Comparison of ENCODE assay signal across 18 mouse cellular contexts in the genomic region with DNA sequence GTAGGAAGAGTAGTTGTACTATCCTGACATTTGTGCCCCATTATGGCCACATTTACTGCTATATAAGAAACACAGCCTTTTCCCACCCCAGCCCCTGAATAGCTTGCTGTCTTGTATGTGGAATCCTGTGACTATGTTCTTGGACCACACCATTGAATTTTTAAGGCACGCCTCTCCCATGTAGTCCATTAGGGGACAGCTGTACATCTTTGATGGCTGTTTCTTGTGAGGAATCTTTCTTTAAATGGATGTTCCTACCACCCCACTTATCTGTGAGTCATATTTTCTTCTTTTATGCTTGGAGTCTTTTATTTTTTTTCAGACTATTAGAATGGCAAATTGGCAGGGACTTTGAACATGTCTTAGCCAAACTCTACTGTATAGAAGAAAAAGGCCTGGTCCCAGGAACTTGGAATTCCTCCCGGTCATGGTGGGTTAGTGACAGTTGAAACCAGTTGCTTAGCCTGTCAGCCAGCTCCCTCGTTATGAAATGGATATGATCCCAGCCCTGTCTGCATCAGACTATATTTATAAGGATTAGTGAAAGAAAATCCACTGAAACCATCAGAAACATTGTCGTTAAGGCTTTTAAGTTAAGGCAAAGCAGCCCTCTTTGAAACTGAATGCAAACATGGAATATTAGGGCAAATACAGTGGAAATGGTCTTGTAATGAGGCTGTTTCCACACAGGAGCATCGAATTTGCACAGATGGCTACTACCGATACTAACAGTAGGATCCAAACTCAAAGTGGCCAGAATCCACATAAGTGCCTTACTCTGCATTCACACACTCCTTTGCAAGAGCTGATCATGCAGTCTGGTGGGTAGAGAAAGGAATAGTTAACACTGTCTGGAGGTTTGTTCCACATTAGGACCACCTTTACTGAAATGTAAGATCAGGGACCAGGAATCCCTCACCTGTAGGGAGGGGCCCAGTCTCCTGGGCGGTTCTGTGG. TPM values are rescaled to one million over a fixed set of nuclear protein-coding genes. Genes with fewer than 3 reads are reported as not detected.
A peak's percentile ranks its signal among the peaks of the same experiment; 100 is the strongest.
DNase-seq lines count a peak whose midpoint lies in the region; ATAC-seq and TF ChIP-seq lines count a peak whose summit lies in the region.
"Had no signal": no experiment of that assay in that cellular context is flagged by ENCODE, and none has a peak within 500 bp of the region (broad histone marks: within the 10 kb centered on the region; RNA-seq: fewer than 3 reads in every experiment).

No protein-coding gene starts in this region.

- H3K27ac ChIP-seq in forebrain, embryonic 15.5 days (replicated peaks), result peak overlapping the region; percentile 49
- H3K27ac ChIP-seq in forebrain, embryonic 11.5 days (ENCODE audit: low read depth, low read length), result no peak overlapping the region
- peak overlapping the region; percentile 47; the same call in 1 of the 2 replicates for H3K27ac ChIP-seq in left cerebral cortex, adult 2 months
- H3K27ac ChIP-seq in embryonic facial prominence, embryonic 15.5 days (replicated peaks), result peak overlapping the region; percentile 49
- H3K27ac ChIP-seq: embryonic facial prominence, embryonic 12.5 days; heart, embryonic 15.5 days; liver, embryonic 15.5 days had no signal

- intact Hi-C loops in left cerebral cortex, adult 2 months (cut with DNase I), result no loop called here
- intact Hi-C loops in left cerebral cortex, postnatal 14 days (cut with DNase I), result no loop called here

- TF ChIP-seq CTCF in left cerebral cortex, adult 2 months (IDR thresholded peaks at IDR 0.05), result no peak

- no peaks in the 10 kb centered on the region for H3K27me3 ChIP-seq in forebrain, embryonic 15.5 days
- H3K27me3 ChIP-seq in forebrain, embryonic 11.5 days (ENCODE audit: control insufficient read depth, insufficient read depth, low read length), result no peaks in the 10 kb centered on the region
- H3K27me3 ChIP-seq in embryonic facial prominence, embryonic 15.5 days, result no peaks in the 10 kb centered on the region
- H3K27me3 ChIP-seq: embryonic facial prominence, embryonic 12.5 days; heart, embryonic 15.5 days; limb, embryonic 12.5 days; liver, embryonic 15.5 days had no signal

- no peaks in the 10 kb centered on the region for H3K9me3 ChIP-seq in forebrain, embryonic 15.5 days
- no peaks in the 10 kb centered on the region for H3K9me3 ChIP-seq in forebrain, embryonic 11.5 days (ENCODE audit: control insufficient read depth, low read length)
- H3K9me3 ChIP-seq in embryonic facial prominence, embryonic 15.5 days (replicated peaks), result no peaks in the 10 kb centered on the region
- H3K9me3 ChIP-seq: embryonic facial prominence, embryonic 12.5 days; heart, embryonic 15.5 days; limb, embryonic 12.5 days; liver, embryonic 15.5 days had no signal

- H3K4me3 ChIP-seq in forebrain, embryonic 15.5 days, result no peak overlapping the region
- H3K4me3 ChIP-seq in forebrain, embryonic 11.5 days (ENCODE audit: low read depth, low read length), result no peak overlapping the region
- H3K4me3 ChIP-seq in left cerebral cortex, adult 2 months, result no peak overlapping the region
- no peak overlapping the region for H3K4me3 ChIP-seq in embryonic facial prominence, embryonic 15.5 days (replicated peaks)
- H3K4me3 ChIP-seq: embryonic facial prominence, embryonic 12.5 days; heart, embryonic 15.5 days; limb, embryonic 12.5 days; liver, embryonic 15.5 days had no signal

- no peak overlapping the region for H3K9ac ChIP-seq in forebrain, embryonic 15.5 days (replicated peaks)
- no peak overlapping the region for H3K9ac ChIP-seq in forebrain, embryonic 11.5 days (ENCODE audit: low read length)
- no peak overlapping the region for H3K9ac ChIP-seq in embryonic facial prominence, embryonic 15.5 days
- H3K9ac ChIP-seq: embryonic facial prominence, embryonic 12.5 days; heart, embryonic 15.5 days; limb, embryonic 12.5 days; liver, embryonic 15.5 days had no signal

- H3K4me1 ChIP-seq in forebrain, embryonic 15.5 days, result peaks cover 6% of the 10 kb centered on the region
- H3K4me1 ChIP-seq in forebrain, embryonic 11.5 days (replicated peaks; ENCODE audit: control insufficient read depth, insufficient read depth, low read length), result no peaks in the 10 kb centered on the region
- H3K4me1 ChIP-seq in embryonic facial prominence, embryonic 15.5 days, result 0 out of 2 replicates have a peak, but pooled peaks cover 4% of the 10 kb centered on the region
- H3K4me1 ChIP-seq: embryonic facial prominence, embryonic 12.5 days; limb, embryonic 12.5 days; liver, embryonic 15.5 days had no signal

- H3K4me2 ChIP-seq in forebrain, embryonic 15.5 days (replicated peaks), result no peak overlapping the region
- no peak overlapping the region for H3K4me2 ChIP-seq in forebrain, embryonic 11.5 days (ENCODE audit: low read depth, low read length, severe bottlenecking)
- no peak overlapping the region for H3K4me2 ChIP-seq in embryonic facial prominence, embryonic 15.5 days (replicated peaks)
- H3K4me2 ChIP-seq: embryonic facial prominence, embryonic 12.5 days; heart, embryonic 15.5 days; limb, embryonic 12.5 days; liver, embryonic 15.5 days; midbrain, embryonic 11.5 days had no signal

- peak; percentile 31; the same call in 1 of the 2 replicates for ATAC-seq in forebrain, embryonic 15.5 days (replicated peaks)
- no peak for ATAC-seq in forebrain, embryonic 11.5 days (replicated peaks; ENCODE audit: low FRiP score)
- 0 out of 2 replicates have a peak, but pooled peaks have one; percentile 11 for ATAC-seq in embryonic facial prominence, embryonic 15.5 days (ENCODE audit: insufficient number of reproducible peaks, low FRiP score, low TSS enrichment, low read depth)

- H3K36me3 ChIP-seq in forebrain, embryonic 15.5 days, result peaks cover 61% of the 10 kb centered on the region
- peaks cover 6% of the 10 kb centered on the region; the same call in 1 of the 2 replicates for H3K36me3 ChIP-seq in forebrain, embryonic 11.5 days (ENCODE audit: control insufficient read depth, insufficient read depth, low read length)
- H3K36me3 ChIP-seq in embryonic facial prominence, embryonic 15.5 days, result peaks cover 30% of the 10 kb centered on the region
- H3K36me3 ChIP-seq: heart, embryonic 15.5 days; liver, embryonic 15.5 days had no signal

- no peak for DNase-seq in forebrain, embryonic 11.5 days (ENCODE audit: low spot score)
- DNase-seq in left cerebral cortex, adult 2 months (ENCODE audit: extremely low spot score in 1 of 2, low spot score in 2 of 2), result no peak
- DNase-seq in left cerebral cortex, postnatal 14 days (ENCODE audit: low spot score in 2 of 2), result no peak
- DNase-seq in NIH3T3 (ENCODE audit: low read depth), result peak; percentile 13
- DNase-seq in layer of hippocampus, postnatal 25 days (ENCODE audit: extremely low spot score in 1 of 2, low spot score in 1 of 2), result no peak
- DNase-seq: adrenal gland, postnatal 14 days; cerebellum, postnatal 36 days; kidney, adult 8-10 months; thymus, postnatal 4 days had no signal

- WGBS in forebrain, embryonic 15.5 days, result 67% methylated on average over 7 of the region's 7 CpGs
- WGBS in forebrain, embryonic 11.5 days, result 93% methylated on average over 7 of the region's 7 CpGs
- WGBS in embryonic facial prominence, embryonic 15.5 days, result 61% methylated on average over 7 of the region's 7 CpGs

RNA-seq across cellular contexts. Expression of a gene that starts 2.4 kb away (rescaled TPM):
- 1.6 TPM in 2 replicates for polyA plus RNA-seq in forebrain, embryonic 15.5 days (2015; fragmentation: Nextera tagmentation; extraction: Ambion mirVana)
- polyA plus RNA-seq in forebrain, embryonic 11.5 days (2014; fragmentation: Nextera tagmentation; extraction: Ambion mirVana), result 1.0 and 1.3 TPM in 2 replicates
- total RNA-seq in left cerebral cortex, adult 2 months (2021), result 1 to 10 TPM; 2.1 TPM
- 1 to 10 TPM; 1.7 to 2.1 TPM for total RNA-seq in left cerebral cortex, postnatal 14 days (2021)
- 11.6 and 16.3 TPM in 2 replicates for polyA plus RNA-seq in embryonic facial prominence, embryonic 15.5 days (2015; fragmentation: Nextera tagmentation; extraction: Ambion mirVana)
- total RNA-seq in layer of hippocampus, postnatal 25 days (2021), result 1 to 10 TPM; 1.7 to 2.7 TPM
- total RNA-seq: MEL had no signal
- polyA plus RNA-seq: spleen, adult 2 months had no signal
